Mouse (Mus musculus): Measurements from ENCODE around the gene Cfl1.

DNA sequence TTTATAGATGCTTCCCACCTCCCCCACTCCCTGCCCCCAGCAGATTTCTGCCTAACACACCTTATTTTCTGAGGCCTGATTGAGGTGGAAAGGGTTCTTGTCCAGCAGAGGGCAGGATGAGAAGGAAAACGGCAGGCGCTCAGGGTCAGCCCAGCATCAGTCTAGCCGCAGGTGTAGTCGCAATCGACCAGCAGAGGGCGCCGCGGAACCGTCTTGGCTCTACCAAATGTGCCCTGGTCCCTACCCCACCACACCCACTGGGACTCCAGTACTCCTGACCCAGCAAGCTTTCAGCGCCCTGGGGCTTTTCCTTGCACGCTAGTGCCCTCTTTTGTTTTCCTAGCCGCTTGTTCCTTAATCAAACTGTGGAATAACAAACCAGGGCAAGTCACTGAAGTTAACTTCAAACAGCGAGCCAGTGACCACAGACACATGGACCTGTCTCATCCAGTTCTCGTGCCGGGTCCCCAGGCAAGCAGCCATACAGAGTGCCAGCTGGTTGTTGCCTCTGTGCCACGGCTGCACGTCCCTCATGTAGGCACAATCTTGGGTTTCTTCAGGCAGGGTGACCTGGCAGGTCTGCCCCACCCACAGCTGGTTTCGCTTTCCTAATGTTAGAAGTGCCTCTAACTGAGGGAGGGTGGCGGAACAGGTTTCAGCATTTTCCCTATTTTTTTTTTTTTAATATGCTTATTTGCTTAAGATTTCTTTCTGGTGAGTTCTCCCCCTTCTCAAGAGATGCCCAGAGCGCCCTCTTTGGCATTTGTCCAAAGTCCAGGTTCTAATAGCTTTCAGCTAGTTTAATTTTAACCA, 39.3 kb downstream of the Cfl1 start:
- TF ChIP-seq ZNF384 (IDR thresholded peaks at IDR 0.05; ENCODE audit: low read depth, low read length) (0 out of 2 replicates have a peak, but pooled peaks have one; percentile 33), MAX (IDR thresholded peaks at IDR 0.05; ENCODE audit: low read length) (0 out of 2 replicates have a peak, but pooled peaks have one; percentile 40), ZKSCAN1 (IDR thresholded peaks at IDR 0.05; ENCODE audit: borderline replicate concordance, low read depth, low read length) (no peak), NRF1 (IDR thresholded peaks at IDR 0.05; ENCODE audit: low read depth, low read length) (peak; percentile 35; the same call in 1 of the 2 replicates), POLR2A (IDR thresholded peaks at IDR 0.05; ENCODE audit: low read depth, low read length) (no peak), TCF12 (IDR thresholded peaks at IDR 0.05; ENCODE audit: low read depth, low read length) (no peak), CTCF (conservative IDR thresholded peaks at IDR 0.05 in 1 of 2, IDR thresholded peaks at IDR 0.05 in 1 of 2; ENCODE audit: low read depth in 2 of 2, low read length in 2 of 2) (peak; percentile 67 to 99), SMC3 (IDR thresholded peaks at IDR 0.05; ENCODE audit: low read depth, low read length) (peak; percentile 89), MXI1 (IDR thresholded peaks at IDR 0.05; ENCODE audit: low read depth, low read length) (peak; percentile 69), E2F4 (IDR thresholded peaks at IDR 0.05; ENCODE audit: insufficient replicate concordance, low read depth, low read length) (no peak), GABPA (IDR thresholded peaks at IDR 0.05; ENCODE audit: insufficient replicate concordance, low read depth, low read length) (no peak), JUND (conservative IDR thresholded peaks at IDR 0.05; ENCODE audit: low read depth, low read length) (no peak), ZC3H11A (IDR thresholded peaks at IDR 0.05; ENCODE audit: low read depth, low read length) (0 out of 2 replicates have a peak, but pooled peaks have one; percentile 22)
